Mouse (Mus musculus) adrenal gland (tissue): ENCODE measurements around the gene Klhdc4.

Source experiments
- intact Hi-C: fragments of 180-260 bp; cut with DNase I; formaldehyde crosslinking; loops from one replicate; pipeline ENCODE4 v1.15.1; 2025

Gene Klhdc4

DNA sequence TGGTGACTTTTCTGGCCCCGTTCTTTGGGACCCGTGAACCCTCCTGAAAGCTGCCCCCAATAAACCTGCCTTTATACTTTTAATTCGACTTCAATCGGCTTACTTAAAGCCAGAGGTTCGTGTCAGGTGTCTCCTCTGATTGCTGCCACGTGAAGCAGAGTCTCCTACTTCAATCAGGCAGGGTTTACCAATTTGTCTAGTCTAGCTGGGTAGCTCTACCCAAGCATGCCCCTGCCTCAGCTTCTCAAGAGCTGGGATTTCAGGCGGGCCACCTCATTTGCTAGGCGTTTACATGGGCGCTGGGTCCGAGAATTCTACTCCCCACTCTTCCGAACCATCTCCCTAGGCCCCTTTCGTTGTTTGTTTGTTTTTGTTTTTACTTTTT lies 21.1 kb upstream of the Klhdc4 start:
- intact Hi-C loops: loop anchor here (2.0 kb wide), 1 partner anchor 20 kb away; no protein-coding TSS in a partner anchor

DNA sequence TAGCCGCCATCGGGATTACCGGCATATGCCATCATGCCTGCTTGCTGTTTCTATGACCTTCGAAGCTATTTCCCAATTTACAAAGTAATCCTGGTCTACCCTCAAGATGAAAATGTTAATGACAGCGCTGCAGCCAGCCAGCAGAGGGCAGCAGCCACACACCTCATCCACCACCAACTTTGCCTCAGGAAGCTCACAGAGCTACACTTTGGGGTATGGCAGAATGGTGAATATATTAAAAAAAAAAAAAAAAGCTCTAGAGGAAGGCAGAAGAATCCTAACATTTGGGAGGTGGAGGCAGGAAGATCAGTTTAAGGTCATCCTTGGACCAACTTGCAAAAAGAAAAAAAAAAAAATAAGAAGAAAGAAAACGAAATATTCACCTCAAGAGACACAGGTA lies 20.6 kb upstream of the Klhdc4 start:
- intact Hi-C loops: loop anchor here (2.0 kb wide), 1 partner anchor 21 kb away; no protein-coding TSS in a partner anchor

DNA sequence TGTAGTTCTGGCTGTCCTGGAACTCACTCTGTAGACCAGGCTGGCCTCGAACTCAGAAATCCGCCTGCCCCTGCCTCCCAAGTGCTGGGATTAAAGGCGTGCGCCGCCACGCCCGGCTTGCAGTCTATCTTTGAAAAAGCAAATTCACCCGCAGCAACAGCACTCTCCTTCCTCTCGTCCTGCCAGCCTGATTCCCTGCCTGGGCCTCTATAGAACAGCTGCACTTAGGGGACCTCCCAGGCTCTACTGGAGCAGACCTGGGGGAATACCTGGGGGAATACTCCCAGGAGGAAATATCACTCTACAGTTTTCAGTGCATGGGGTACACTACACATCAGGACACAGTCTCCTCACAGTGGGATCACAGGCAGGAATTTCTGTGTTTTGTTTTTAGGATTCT lies 19.9 kb upstream of the Klhdc4 start:
- intact Hi-C loops: loop anchor here (10.0 kb wide), 1 partner anchor 135 kb away; no protein-coding TSS in a partner anchor

GRCm38 (mm10) chr8:121848495-121848894 lies 19.1 kb upstream of the Klhdc4 start:
- intact Hi-C loops: loop anchor here (10.0 kb wide), 1 partner anchor 134 kb away; no protein-coding TSS in a partner anchor

GRCm38 (mm10) chr8:121847987-121848386 lies 18.6 kb upstream of the Klhdc4 start:
- intact Hi-C loops: loop anchor here (10.0 kb wide), 1 partner anchor 133 kb away; no protein-coding TSS in a partner anchor

- intact Hi-C loops: loop anchor here (10.0 kb wide), 1 partner anchor 133 kb away; no protein-coding TSS in a partner anchor
Observed at GRCm38 (mm10) chr8:121847261-121847822, 18.0 kb upstream of the Klhdc4 start.

GRCm38 (mm10) chr8:121846815-121847214 lies 17.4 kb upstream of the Klhdc4 start:
- intact Hi-C loops: loop anchor here (10.0 kb wide), 1 partner anchor 132 kb away; no protein-coding TSS in a partner anchor

DNA sequence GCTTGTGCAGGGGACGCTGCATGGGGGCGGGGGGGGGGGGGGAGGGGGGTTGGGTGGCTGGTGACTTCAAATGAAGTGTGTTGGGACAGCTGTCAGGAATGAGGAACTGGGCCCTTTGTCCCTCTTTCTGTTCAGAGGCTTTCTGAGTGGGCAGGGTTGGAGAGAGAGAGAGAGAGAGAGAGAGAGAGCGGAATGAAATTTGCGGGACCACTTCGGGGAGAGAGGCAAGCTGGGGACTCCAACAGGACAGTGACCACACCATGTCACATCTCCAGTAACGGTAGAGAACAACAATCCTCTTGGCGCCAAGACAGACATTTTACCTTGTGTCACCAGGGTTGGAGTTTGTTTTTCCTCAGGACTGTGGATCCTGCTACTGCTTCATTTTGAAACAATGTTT lies 15.4 kb upstream of the Klhdc4 start:
- intact Hi-C loops: loop anchor here (10.0 kb wide), 1 partner anchor 130 kb away; no protein-coding TSS in a partner anchor

- intact Hi-C loops: loop anchor here (10.0 kb wide), 1 partner anchor 128 kb away; no protein-coding TSS in a partner anchor
Observed at GRCm38 (mm10) chr8:121843184-121843733, 13.9 kb upstream of the Klhdc4 start.

- intact Hi-C loops: loop anchor here (10.0 kb wide), 1 partner anchor 128 kb away; no protein-coding TSS in a partner anchor
Observed at GRCm38 (mm10) chr8:121842064-121842955, 12.9 kb upstream of the Klhdc4 start.

GRCm38 (mm10) chr8:121841242-121841641 lies 11.9 kb upstream of the Klhdc4 start:
- intact Hi-C loops: loop anchor here (10.0 kb wide), 1 partner anchor 126 kb away; no protein-coding TSS in a partner anchor

DNA sequence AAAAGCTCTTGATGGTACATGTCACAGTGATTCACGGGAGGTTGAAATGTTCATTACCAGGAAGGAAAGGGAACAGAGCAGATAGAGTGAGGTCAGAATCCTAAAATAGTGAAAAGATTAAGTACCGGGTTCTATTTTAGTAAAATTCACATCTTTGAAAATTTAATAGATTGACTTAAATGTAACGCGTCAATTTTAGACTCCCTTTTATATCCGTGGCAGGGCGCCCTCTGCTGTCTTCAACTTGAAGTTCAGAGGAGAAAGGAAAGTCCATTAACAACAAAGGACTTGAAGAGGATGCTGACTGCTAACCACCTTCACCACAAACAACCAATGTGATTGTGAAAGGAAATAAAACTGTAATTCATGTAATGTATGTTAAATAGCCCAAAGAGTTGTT lies 3.1 kb upstream of the Klhdc4 start:
- intact Hi-C loops: no loop called here

DNA sequence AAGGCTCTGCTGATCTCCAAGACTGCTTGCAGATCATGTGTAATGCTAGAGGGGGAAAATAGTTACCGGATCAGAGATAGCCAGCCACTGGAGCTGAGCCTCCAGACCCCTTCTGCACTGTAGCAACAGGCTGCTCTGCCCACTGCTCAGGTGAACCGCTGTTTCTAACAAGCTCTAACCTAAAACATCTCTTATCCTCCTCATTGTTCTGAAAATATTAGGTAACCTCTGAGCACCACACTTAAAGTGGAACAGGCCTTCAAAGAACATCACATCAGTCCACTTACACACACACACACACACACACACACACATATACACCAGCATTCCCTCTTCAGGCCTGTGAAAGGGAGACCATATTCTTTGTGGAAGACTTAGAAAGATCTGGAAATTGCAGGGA lies 2.7 kb upstream of the Klhdc4 start:
- intact Hi-C loops: no loop called here

GRCm38 (mm10) chr8:121829777-121830362 lies 501 bp upstream of the Klhdc4 start:
- intact Hi-C loops: no loop called here

DNA sequence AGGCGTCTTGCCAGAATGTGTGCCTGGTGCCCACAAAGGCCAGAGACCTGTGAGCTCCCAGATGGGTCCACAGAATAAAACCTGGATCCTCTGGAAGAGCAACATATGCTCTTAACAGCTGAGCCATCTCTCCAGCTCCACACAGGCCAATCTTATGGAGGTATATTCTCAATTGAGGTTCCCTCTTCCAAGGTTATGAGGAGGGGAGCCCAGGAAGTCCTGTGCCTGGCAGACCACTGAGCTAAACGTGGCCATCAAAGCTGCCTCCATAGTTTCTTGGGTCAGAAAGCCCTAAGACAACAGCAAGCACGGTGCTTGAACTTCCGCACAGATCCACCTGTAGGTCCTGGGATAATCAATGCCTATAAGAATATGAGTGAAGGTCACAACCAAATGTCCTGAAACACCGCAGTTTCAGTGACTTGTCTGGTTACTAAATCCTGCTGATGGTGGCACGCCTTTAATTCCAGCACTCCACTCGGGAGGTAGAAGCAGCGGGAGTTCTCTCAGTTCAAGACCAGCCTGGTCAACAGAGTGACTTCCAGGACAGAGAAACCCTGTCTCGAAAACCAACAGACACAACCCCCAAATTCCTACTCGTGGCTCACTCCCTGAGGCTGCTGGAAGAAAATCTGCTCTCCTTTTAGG lies 869 bp downstream of the Klhdc4 start:
- intact Hi-C loops: no loop called here

DNA sequence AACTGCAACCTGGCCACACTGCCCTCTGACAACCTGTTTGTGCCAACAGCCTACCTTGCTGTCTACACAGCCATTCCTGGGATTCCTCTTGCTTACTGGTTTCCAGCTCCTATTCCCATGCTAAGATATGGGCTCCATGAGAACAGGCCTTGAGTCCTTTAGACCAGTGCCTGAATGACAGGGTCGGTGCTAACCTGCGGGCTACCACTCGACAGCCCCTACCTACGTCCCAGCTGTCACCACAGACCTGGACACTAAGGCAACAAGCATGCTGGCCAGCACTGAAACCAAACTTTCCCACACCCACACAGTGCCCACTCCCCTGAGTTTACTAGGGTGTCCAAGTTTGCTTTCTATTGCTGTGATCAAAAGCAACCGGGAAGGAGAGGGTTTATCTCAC lies 1.6 kb downstream of the Klhdc4 start:
- intact Hi-C loops: no loop called here

DNA sequence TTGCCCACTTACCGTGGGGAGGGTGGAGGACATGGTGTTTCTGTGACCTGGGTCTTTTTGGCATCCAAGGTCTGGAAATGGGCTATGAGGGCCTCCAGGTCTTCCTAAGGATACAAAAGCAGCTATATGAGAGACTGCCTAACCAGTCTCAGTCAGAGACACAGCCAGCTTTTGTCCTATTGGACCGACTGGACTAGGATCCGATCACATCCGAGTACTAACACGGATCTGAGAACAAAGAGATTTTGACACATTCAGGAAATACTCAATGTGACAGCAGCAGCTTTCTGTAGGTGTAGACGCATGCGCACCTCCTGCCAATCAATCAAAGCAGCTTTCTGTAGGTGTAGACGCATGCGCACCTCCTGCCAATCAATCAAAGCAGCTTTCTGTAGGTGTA lies 7.6 kb downstream of the Klhdc4 start:
- intact Hi-C loops: no loop called here

DNA sequence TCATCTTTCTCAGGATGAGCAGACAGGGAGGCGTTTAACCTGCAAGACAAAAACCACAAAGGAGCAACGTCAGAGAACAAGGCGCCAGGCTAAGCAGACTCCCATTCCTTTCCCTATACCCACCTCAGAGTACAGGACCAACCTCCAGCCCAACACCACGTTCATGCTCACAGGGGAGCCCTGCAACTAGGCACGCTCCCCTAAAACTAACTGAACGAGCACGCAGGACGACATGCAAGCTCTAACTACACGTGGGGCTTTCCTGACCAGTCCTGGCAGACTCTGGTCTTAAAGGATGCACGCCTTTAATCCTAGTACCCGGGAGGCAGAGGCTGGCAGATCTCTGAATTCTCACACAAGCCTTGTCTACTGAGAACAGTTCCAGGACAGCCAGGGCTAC lies 8.0 kb downstream of the Klhdc4 start:
- intact Hi-C loops: no loop called here

DNA sequence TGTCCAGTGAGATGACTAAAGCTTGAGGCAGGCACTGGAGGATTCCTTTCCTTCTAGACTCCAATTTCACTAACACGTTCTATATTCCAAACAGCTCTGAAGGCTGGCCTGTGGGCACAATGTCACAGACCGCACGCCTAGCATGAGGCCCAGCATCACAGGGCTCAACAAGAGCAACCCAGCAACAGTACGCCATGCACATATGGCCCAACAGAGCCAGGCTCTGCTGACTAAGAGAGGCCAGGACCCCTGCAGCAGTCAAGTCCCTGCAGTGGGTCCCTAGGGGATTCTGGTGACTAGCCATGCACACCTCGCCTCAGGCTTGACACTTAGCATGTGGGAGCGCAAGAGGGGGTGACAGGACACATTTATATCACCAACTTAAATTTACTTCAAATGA lies 8.5 kb downstream of the Klhdc4 start:
- intact Hi-C loops: no loop called here

DNA sequence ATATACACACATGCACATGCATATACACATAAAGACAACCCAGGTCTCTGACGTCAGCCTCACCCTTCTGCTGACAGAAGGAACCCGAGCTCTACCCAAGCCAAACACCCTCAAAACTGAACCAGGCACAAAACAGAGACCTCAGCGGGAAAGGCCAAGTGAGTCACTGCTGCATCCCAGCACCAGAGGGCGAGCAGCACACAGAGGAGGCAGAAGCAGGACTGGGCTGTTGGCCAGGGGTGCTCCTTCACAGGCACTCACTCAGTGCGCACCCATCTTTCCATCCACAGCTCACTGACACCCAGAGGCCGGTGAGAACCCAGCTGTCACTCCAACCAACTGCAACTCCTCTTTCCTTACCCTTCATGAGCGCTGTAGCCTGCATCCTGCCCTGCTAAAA lies 11.1 kb downstream of the Klhdc4 start:
- intact Hi-C loops: no loop called here
